Mouse (Mus musculus) left cerebral cortex, adult 18-20 months (tissue): ENCODE data around the gene Ganab. TPM values are rescaled to one million over a fixed set of nuclear protein-coding genes. Genes with fewer than 3 reads are reported as not detected.

Experiments
- DNase-seq, 2 experiments: peaks; one replicate each; pipeline ENCODE4 v3.0.0; 2021 to 2022; ENCODE audit warnings: low spot score in 2 of 2, mixed read lengths in 1 of 2
- total RNA-seq, 2 experiments: library from RNA; stranded (reverse); gene quantifications; 2 replicates each; pipeline ENCODE4 v1.2.3; 2021

Gene Ganab
- total RNA-seq, 2 experiments from 2014 or later = 93.2 to 93.8 TPM

GRCm38 (mm10) chr19:8927891-8928525, 30.1 kb downstream of the Ganab start:
- DNase-seq = no peak

- DNase-seq = no peak
These were observed 30.9 kb downstream of the Ganab start for GRCm38 (mm10) chr19:8928689-8929223.

- DNase-seq = peak in 1 of 2 experiments; percentile 41
These were observed 31.6 kb downstream of the Ganab start, which contains the start of the genes Rom1 and Eml3 for GRCm38 (mm10) chr19:8929224-8930088. TSS of gene Rom1 (minus strand) at chr19:8929356. TSS of gene Eml3 (plus strand) at chr19:8929552.

GRCm38 (mm10) chr19:8930117-8930516, 32.2 kb downstream of the Ganab start:
- DNase-seq = no peak

GRCm38 (mm10) chr19:8930771-8931170, 32.9 kb downstream of the Ganab start:
- DNase-seq = no peak

- DNase-seq = no peak
These were observed 38.9 kb downstream of the Ganab start for GRCm38 (mm10) chr19:8936736-8937135.

GRCm38 (mm10) chr19:8940526-8941133, 42.8 kb downstream of the Ganab start:
- DNase-seq = no peak

- DNase-seq = no peak
These were observed 43.3 kb downstream of the Ganab start for GRCm38 (mm10) chr19:8941136-8941514.

GRCm38 (mm10) chr19:8941515-8942217, 43.8 kb downstream of the Ganab start, which contains the start of gene Mta2:
TSS of gene Mta2 (plus strand) at chr19:8941875.
- DNase-seq = peak; percentile 93 to 97

GRCm38 (mm10) chr19:8942276-8942964, 44.5 kb downstream of the Ganab start:
- DNase-seq = peak; percentile 48 to 54

- no peak for DNase-seq
These were observed 45.2 kb downstream of the Ganab start for GRCm38 (mm10) chr19:8943047-8943446.

GRCm38 (mm10) chr19:8944062-8944461, 46.2 kb downstream of the Ganab start:
- no peak for DNase-seq

GRCm38 (mm10) chr19:8944750-8945149, 46.9 kb downstream of the Ganab start:
- no peak for DNase-seq

GRCm38 (mm10) chr19:8945251-8945650, 47.4 kb downstream of the Ganab start:
- DNase-seq = no peak

GRCm38 (mm10) chr19:8946929-8947328, 49.1 kb downstream of the Ganab start:
- DNase-seq = no peak

- DNase-seq = no peak
These were observed 52.3 kb downstream of the Ganab start for GRCm38 (mm10) chr19:8950190-8950589.

GRCm38 (mm10) chr19:8952241-8952640, 54.4 kb downstream of the Ganab start:
- DNase-seq = no peak

- peak; percentile 91 to 93 for DNase-seq
These were observed 55.5 kb downstream of the Ganab start, which contains the start of gene Tut1 for GRCm38 (mm10) chr19:8953135-8954039. TSS of gene Tut1 (plus strand) at chr19:8953847.

- no peak for DNase-seq
These were observed 56.3 kb downstream of the Ganab start for GRCm38 (mm10) chr19:8954171-8954570.
